Mouse (Mus musculus) cerebellum, postnatal 10 days (tissue): ENCODE data around the gene Gm4565.
"Not testable (repeated sequence)": the region's sequence is repeated elsewhere in the genome, so short reads cannot be mapped to it uniquely, and the experiment has no call there.

Experiments used
- DNase-seq, 2 experiments: peaks; one replicate each; pipeline ENCODE4 v3.0.0; 2021; ENCODE audit warnings: mixed read lengths in 2 of 2

The Gm4565 gene

GRCm38 (mm10) chr7:22588027-22588426, at the start of gene Gm4565:
Gene Gm4565, minus strand, starts transcription at chr7:22588127.
- not testable (repeated sequence) for DNase-seq

- DNase-seq: not testable (repeated sequence)
These were observed 22.7 kb downstream of the Gm4565 start, which contains the start of gene Gm4201 for GRCm38 (mm10) chr7:22565243-22565642. Gene Gm4201, minus strand, starts transcription at chr7:22565343.

- not testable (repeated sequence) for DNase-seq
These were observed 53.1 kb downstream of the Gm4565 start, which contains the start of gene Gm8677 for GRCm38 (mm10) chr7:22534787-22535186. Gene Gm8677, minus strand, starts transcription at chr7:22534887.
